8 mouse cellular contexts compared by ENCODE assay signal in genomic region chr1:163314829-163315301, GRCm38 (mm10). TPM values are rescaled to one million over a fixed set of nuclear protein-coding genes. Genes with fewer than 3 reads are reported as not detected.
DNase-seq lines count a peak whose midpoint lies in the region; ATAC-seq and TF ChIP-seq lines count a peak whose summit lies in the region.

No protein-coding gene starts in this region.

- H3K27ac ChIP-seq in kidney, embryonic 15.5 days: no peak overlapping the region
- peak overlapping the region; percentile 100 for H3K27ac ChIP-seq in embryonic facial prominence, embryonic 11.5 days (replicated peaks; ENCODE audit: low read depth, low read length)
- no peak overlapping the region for H3K27ac ChIP-seq in intestine, embryonic 14.5 days (ENCODE audit: low read depth)
- peak overlapping the region; percentile 27; the same call in 1 of the 2 replicates for H3K27ac ChIP-seq in neural tube, embryonic 11.5 days (ENCODE audit: low read depth, low read length)
- no peak overlapping the region for H3K27ac ChIP-seq in thymus, adult 2 months (ENCODE audit: control insufficient read depth, insufficient read depth, low read length)

- no peak for TF ChIP-seq CTCF in thymus, adult 2 months (IDR thresholded peaks at IDR 0.05; ENCODE audit: borderline replicate concordance, control insufficient read depth, extremely low read depth, insufficient read depth, low read length, poor library complexity)

- 2% methylated on average over 23 of the region's 23 CpGs for WGBS in kidney, embryonic 15.5 days
- WGBS in embryonic facial prominence, embryonic 11.5 days: under 1% methylated on average over 23 of the region's 23 CpGs
- 2% methylated on average over 23 of the region's 23 CpGs for WGBS in intestine, embryonic 14.5 days
- under 1% methylated on average over 23 of the region's 23 CpGs for WGBS in neural tube, embryonic 11.5 days
- WGBS in thymus, adult 2 months: 5% methylated on average over 23 of the region's 23 CpGs

- peaks cover 61% of the 10 kb centered on the region for H3K27me3 ChIP-seq in kidney, embryonic 15.5 days
- peaks cover 2% of the 10 kb centered on the region; the same call in 1 of the 2 replicates for H3K27me3 ChIP-seq in embryonic facial prominence, embryonic 11.5 days (ENCODE audit: control insufficient read depth, insufficient read depth, low read length)
- H3K27me3 ChIP-seq in intestine, embryonic 14.5 days (replicated peaks; ENCODE audit: control insufficient read depth, insufficient read depth, low read length): peaks cover 65% of the 10 kb centered on the region
- peaks cover 56% of the 10 kb centered on the region for H3K27me3 ChIP-seq in neural tube, embryonic 11.5 days (ENCODE audit: control insufficient read depth, insufficient read depth, low read length)
- H3K27me3 ChIP-seq in thymus, adult 2 months (ENCODE audit: control insufficient read depth, insufficient read depth, low read length): peaks cover 10% of the 10 kb centered on the region; the same call in 1 of the 2 replicates

- no peak for TF ChIP-seq POLR2A in thymus, adult 2 months (IDR thresholded peaks at IDR 0.05; ENCODE audit: control insufficient read depth, extremely low read depth, insufficient read depth, low read length, poor library complexity)

- peak overlapping the region; percentile 52 for H3K4me3 ChIP-seq in kidney, embryonic 15.5 days (replicated peaks)
- H3K4me3 ChIP-seq in embryonic facial prominence, embryonic 11.5 days (ENCODE audit: low read depth, low read length): peak overlapping the region; percentile 5; the same call in 1 of the 2 replicates
- peak overlapping the region; percentile 32; the same call in 1 of the 2 replicates for H3K4me3 ChIP-seq in intestine, embryonic 14.5 days (ENCODE audit: low read depth, low read length)
- H3K4me3 ChIP-seq in neural tube, embryonic 11.5 days (ENCODE audit: low read depth, low read length): peak overlapping the region; percentile 23
- H3K4me3 ChIP-seq in thymus, adult 2 months (ENCODE audit: control insufficient read depth, insufficient read depth, low read length): no peak overlapping the region

- peak overlapping the region; percentile 8; the same call in 1 of the 2 replicates for H3K9ac ChIP-seq in kidney, embryonic 15.5 days
- H3K9ac ChIP-seq in embryonic facial prominence, embryonic 11.5 days (replicated peaks; ENCODE audit: low read length): peak overlapping the region; percentile 26
- no peak overlapping the region for H3K9ac ChIP-seq in intestine, embryonic 14.5 days (ENCODE audit: low read length)
- H3K9ac ChIP-seq in neural tube, embryonic 11.5 days (ENCODE audit: low read length): no peak overlapping the region

- no peaks in the 10 kb centered on the region for H3K9me3 ChIP-seq in kidney, embryonic 15.5 days (replicated peaks)
- H3K9me3 ChIP-seq in embryonic facial prominence, embryonic 11.5 days (replicated peaks; ENCODE audit: control insufficient read depth, low read length): no peaks in the 10 kb centered on the region
- H3K9me3 ChIP-seq in intestine, embryonic 14.5 days (ENCODE audit: control insufficient read depth, low read length): no peaks in the 10 kb centered on the region
- H3K9me3 ChIP-seq in neural tube, embryonic 11.5 days (ENCODE audit: control insufficient read depth, low read length): no peaks in the 10 kb centered on the region

- no peak for ATAC-seq in kidney, embryonic 15.5 days (replicated peaks; ENCODE audit: low FRiP score)
- ATAC-seq in embryonic facial prominence, embryonic 11.5 days (replicated peaks; ENCODE audit: insufficient number of reproducible peaks, low FRiP score, low TSS enrichment, low read depth): peak; percentile 31; the same call in 1 of the 2 replicates
- ATAC-seq in intestine, embryonic 14.5 days (replicated peaks; ENCODE audit: low FRiP score, low TSS enrichment, low read depth): no peak
- ATAC-seq in neural tube, embryonic 11.5 days (ENCODE audit: insufficient read depth, low FRiP score, low TSS enrichment): peak; percentile 6; the same call in 1 of the 2 replicates

- DNase-seq in kidney, postnatal 25 days: no peak
- peak; percentile 93 for DNase-seq in embryonic facial prominence, embryonic 11.5 days (ENCODE audit: low spot score)
- peak; percentile 71 for DNase-seq in intestine, embryonic 14.5 days (ENCODE audit: low spot score)
- DNase-seq in neural tube, embryonic 11.5 days (ENCODE audit: low spot score): peak; percentile 64
- DNase-seq in thymus, adult 2 months: no peak
- DNase-seq in urinary bladder, postnatal 25 days (ENCODE audit: low spot score): no peak
- no peak for DNase-seq in B cell, adult 2 months

- no peaks in the 10 kb centered on the region for H3K36me3 ChIP-seq in kidney, embryonic 15.5 days
- H3K36me3 ChIP-seq in embryonic facial prominence, embryonic 11.5 days (replicated peaks; ENCODE audit: control insufficient read depth, insufficient read depth, low read depth, low read length): no peaks in the 10 kb centered on the region
- H3K36me3 ChIP-seq in intestine, embryonic 14.5 days (ENCODE audit: control insufficient read depth, insufficient read depth, low read length): no peaks in the 10 kb centered on the region
- H3K36me3 ChIP-seq in neural tube, embryonic 11.5 days (ENCODE audit: control insufficient read depth, insufficient read depth, low read length): no peaks in the 10 kb centered on the region
- H3K36me3 ChIP-seq in thymus, adult 2 months (ENCODE audit: control insufficient read depth, insufficient read depth, low read length): no peaks in the 10 kb centered on the region

- peak overlapping the region; percentile 88 for H3K4me2 ChIP-seq in kidney, embryonic 15.5 days
- peak overlapping the region; percentile 64 for H3K4me2 ChIP-seq in embryonic facial prominence, embryonic 11.5 days (ENCODE audit: low read depth, low read length)
- H3K4me2 ChIP-seq in intestine, embryonic 14.5 days (ENCODE audit: low read length): peak overlapping the region; percentile 63
- H3K4me2 ChIP-seq in neural tube, embryonic 11.5 days (ENCODE audit: low read depth): peak overlapping the region; percentile 57

- peaks cover 38% of the 10 kb centered on the region for H3K4me1 ChIP-seq in kidney, embryonic 15.5 days
- H3K4me1 ChIP-seq in embryonic facial prominence, embryonic 11.5 days (ENCODE audit: control insufficient read depth, insufficient read depth, low read length): no peaks in the 10 kb centered on the region
- H3K4me1 ChIP-seq in intestine, embryonic 14.5 days (replicated peaks; ENCODE audit: control insufficient read depth, insufficient read depth, low read length): peaks cover 14% of the 10 kb centered on the region
- peaks cover 12% of the 10 kb centered on the region for H3K4me1 ChIP-seq in neural tube, embryonic 11.5 days (ENCODE audit: control insufficient read depth, insufficient read depth, low read length)
- H3K4me1 ChIP-seq in thymus, adult 2 months (replicated peaks; ENCODE audit: control insufficient read depth, insufficient read depth, low read length): no peaks in the 10 kb centered on the region

RNA-seq across cellular contexts. Expression of gene Prrx1, which starts 1.4 kb away (rescaled TPM):
- 10.5 and 10.9 TPM in 2 replicates for polyA plus RNA-seq in kidney, embryonic 15.5 days (2015; fragmentation: Nextera tagmentation; extraction: Ambion mirVana)
- 126 and 145 TPM in 2 replicates for polyA plus RNA-seq in embryonic facial prominence, embryonic 11.5 days (2014; fragmentation: Nextera tagmentation; extraction: Ambion mirVana)
- polyA plus RNA-seq in intestine, embryonic 14.5 days (2014; fragmentation: Nextera tagmentation; extraction: Ambion mirVana): 1.2 and 2.2 TPM in 2 replicates
- polyA plus RNA-seq in neural tube, embryonic 11.5 days (2014; fragmentation: Nextera tagmentation; extraction: Ambion mirVana): 30.7 and 39.1 TPM in 2 replicates
- polyA plus RNA-seq in thymus, adult 2 months (2012; rRNA removed): 1.9 TPM in 2 replicates

Comparison
In these comparisons a context has a peak if more than half of its experiments do, and no peak if none do; other contexts are left out.
1. ATAC-seq: peak in embryonic facial prominence, embryonic 11.5 days (single experiment) and neural tube, embryonic 11.5 days (single experiment); none in kidney, embryonic 15.5 days (single experiment) and intestine, embryonic 14.5 days (single experiment).
2. H3K27ac ChIP-seq: peak in embryonic facial prominence, embryonic 11.5 days (single experiment) and neural tube, embryonic 11.5 days (single experiment); none in kidney, embryonic 15.5 days (single experiment), intestine, embryonic 14.5 days (single experiment) and thymus, adult 2 months (single experiment).
3. H3K9ac ChIP-seq: peak in kidney, embryonic 15.5 days (single experiment) and embryonic facial prominence, embryonic 11.5 days (single experiment); none in intestine, embryonic 14.5 days (single experiment) and neural tube, embryonic 11.5 days (single experiment).
4. DNase-seq: peak in embryonic facial prominence, embryonic 11.5 days (single experiment), intestine, embryonic 14.5 days (single experiment) and neural tube, embryonic 11.5 days (single experiment); none in kidney, postnatal 25 days (0 of 2), thymus, adult 2 months (single experiment), urinary bladder, postnatal 25 days (single experiment) and B cell, adult 2 months (0 of 2).
5. Peak in every context shown above with its lines, with median percentiles within 50 percentile points of each other: H3K4me2 ChIP-seq.